Mouse (Mus musculus): Measurements from ENCODE around the gene Gm17409.

- TF ChIP-seq UBTF (IDR thresholded peaks at IDR 0.05; ENCODE audit: low read depth, low read length), result no peak
- TF ChIP-seq MYC (IDR thresholded peaks at IDR 0.05; ENCODE audit: low read depth, low read length), result no peak
- TF ChIP-seq SMC3 (IDR thresholded peaks at IDR 0.05; ENCODE audit: low read depth, low read length), result no peak
- no peak for TF ChIP-seq CTCF (conservative IDR thresholded peaks at IDR 0.05 in 1 of 2, IDR thresholded peaks at IDR 0.05 in 1 of 2; ENCODE audit: low read depth in 2 of 2, low read length in 2 of 2)
- TF ChIP-seq HCFC1 (IDR thresholded peaks at IDR 0.05; ENCODE audit: low read depth, low read length), result no peak
- no peak for TF ChIP-seq POLR2A (IDR thresholded peaks at IDR 0.05; ENCODE audit: low read depth, low read length)
- TF ChIP-seq SIN3A (IDR thresholded peaks at IDR 0.05; ENCODE audit: low read length), result no peak
- TF ChIP-seq PAX5 (IDR thresholded peaks at IDR 0.05; ENCODE audit: low read length), result no peak
- TF ChIP-seq E2F4 (IDR thresholded peaks at IDR 0.05; ENCODE audit: insufficient replicate concordance, low read depth, low read length), result no peak
Observed at GRCm38 (mm10) chr2:58505306-58506090, 35.6 kb downstream of the Gm17409 start.

All from CH12.LX (cell line).